Mouse (Mus musculus) lung, embryonic 15.5 days (tissue): ENCODE measurements around the gene Gfy. TPM values are rescaled to one million over a fixed set of nuclear protein-coding genes. Genes with fewer than 3 reads are reported as not detected.

ENCODE experiments used
- ATAC-seq: fragments of 200-750 bp; cut with Nextera tagmentation; 2 replicates; pipeline ENCODE4 v1.8.0; 2017; ENCODE audit warnings: moderate number of reproducible peaks, borderline replicate concordance; ENCODE audit not compliant: low FRiP score, low TSS enrichment; ENCODE audit errors: extremely low read depth
- H3K27ac ChIP-seq: fragments of 300-500 bp; sonication (generic); 2 replicates; pipeline ENCODE4 v1.5.1; 2015; ENCODE audit warnings: moderate library complexity, mild to moderate bottlenecking, inconsistent platforms
- H3K27me3 ChIP-seq: fragments of 300-500 bp; sonication (generic); 2 replicates; pipeline ENCODE4 v1.6.1; 2015; ENCODE audit warnings: inconsistent platforms
- H3K36me3 ChIP-seq: fragments of 300-500 bp; sonication (generic); 2 replicates; pipeline ENCODE4 v1.6.1; 2015; ENCODE audit warnings: inconsistent platforms
- H3K4me1 ChIP-seq: fragments of 300-500 bp; sonication (generic); 2 replicates; pipeline ENCODE4 v1.6.1; 2015; ENCODE audit warnings: inconsistent platforms
- H3K4me2 ChIP-seq: fragments of 300-500 bp; sonication (generic); 2 replicates; pipeline ENCODE4 v1.6.1; 2015; ENCODE audit warnings: inconsistent platforms, mild to moderate bottlenecking, moderate library complexity
- H3K4me3 ChIP-seq: fragments of 300-500 bp; sonication (generic); 2 replicates; pipeline ENCODE4 v1.5.1; 2015; ENCODE audit warnings: mild to moderate bottlenecking, inconsistent platforms
- H3K9ac ChIP-seq: fragments of 300-500 bp; sonication (generic); 2 replicates; pipeline ENCODE4 v1.6.1; 2015; ENCODE audit warnings: inconsistent platforms
- H3K9me3 ChIP-seq: fragments of 300-500 bp; sonication (generic); 2 replicates; pipeline ENCODE4 v1.6.1; 2016; ENCODE audit warnings: inconsistent platforms
- WGBS: fragments of 180-500 bp; shearing (Covaris S2); methylation state at CpG from one replicate; pipeline ENCODE4 v1.1.7; 2015; 5-methylcytosine and 5-hydroxymethylcytosine counted together
- microRNA-seq: library from miRNA; unstranded; fragments of <30 nt; microRNA quantifications from one replicate; pipeline ENCODE4, GENCODE M21; 2016
- polyA plus RNA-seq: library from polyadenylated mRNA; unstranded; fragments of >200 nt; fragmentation: Nextera tagmentation; extraction: Ambion mirVana; gene quantifications from 2 replicates; pipeline ENCODE4 v1.2.1, GENCODE M21; 2015

Gene Gfy
- polyA plus RNA-seq, 1 experiment from 2014 or later: not detected

GRCm38 (mm10) chr7:45129776-45130512, 49.4 kb downstream of the Gfy start:
- Histone ChIP-seq H3K9ac (peak overlapping the region; percentile 52), H3K27me3 (no peaks in the 10 kb centered on the region), H3K36me3 (peaks cover 23% of the 10 kb centered on the region), H3K4me2 (peak overlapping the region; percentile 61), H3K4me3 (peak overlapping the region; percentile 48), H3K27ac (peak overlapping the region; percentile 70), H3K4me1 (peaks cover 37% of the 10 kb centered on the region), H3K9me3 (no peaks in the 10 kb centered on the region)
- WGBS: 50% methylated on average over 15 of the region's 15 CpGs
- ATAC-seq: no peak

GRCm38 (mm10) chr7:45129318-45129717, 50.1 kb downstream of the Gfy start:
- Histone ChIP-seq H3K9ac (peak overlapping the region; percentile 52), H3K4me1 (peaks cover 37% of the 10 kb centered on the region), H3K9me3 (no peaks in the 10 kb centered on the region), H3K4me3 (peak overlapping the region; percentile 48), H3K36me3 (peaks cover 25% of the 10 kb centered on the region), H3K4me2 (peak overlapping the region; percentile 61), H3K27me3 (no peaks in the 10 kb centered on the region), H3K27ac (peak overlapping the region; percentile 70)
- ATAC-seq: 0 out of 2 replicates have a peak, but pooled peaks have one; percentile 0
- under 1% methylated on average over 17 of the region's 17 CpGs for WGBS

GRCm38 (mm10) chr7:45128624-45129246, 50.6 kb downstream of the Gfy start, which contains the start of gene Rpl13a:
TSS of gene Rpl13a (minus strand) at chr7:45128761.
- peak; percentile 93 for ATAC-seq
- Histone ChIP-seq H3K4me2 (peak within 1 kb of the TSS; percentile 81), H3K9ac (peak within 1 kb of the TSS; percentile 99), H3K27me3 (no peaks in the 10 kb centered on the region), H3K4me3 (peak within 1 kb of the TSS; percentile 90), H3K9me3 (no peaks in the 10 kb centered on the region), H3K27ac (peak within 1 kb of the TSS; percentile 88), H3K4me1 (peaks cover 37% of the 10 kb centered on the region), H3K36me3 (peaks cover 25% of the 10 kb centered on the region)
- under 1% methylated on average over 48 of the region's 48 CpGs for WGBS

GRCm38 (mm10) chr7:45127700-45128224, 51.6 kb downstream of the Gfy start:
- Histone ChIP-seq H3K9ac (peak overlapping the region; percentile 99), H3K9me3 (no peaks in the 10 kb centered on the region), H3K36me3 (peaks cover 28% of the 10 kb centered on the region), H3K4me3 (peak overlapping the region; percentile 90), H3K4me2 (peak overlapping the region; percentile 81), H3K27ac (peak overlapping the region; percentile 88), H3K27me3 (no peaks in the 10 kb centered on the region), H3K4me1 (peaks cover 43% of the 10 kb centered on the region)
- no peak for ATAC-seq
- WGBS: 2% methylated on average over 6 of the region's 6 CpGs

- H3K9me3 ChIP-seq: no peaks in the 10 kb centered on the region
- no peak for ATAC-seq
- H3K4me1 ChIP-seq: peaks cover 49% of the 10 kb centered on the region
- H3K4me3 ChIP-seq: peak overlapping the region; percentile 90
- peaks cover 35% of the 10 kb centered on the region for H3K36me3 ChIP-seq
- H3K4me2 ChIP-seq: peak overlapping the region; percentile 81
- H3K9ac ChIP-seq: peak overlapping the region; percentile 99
- H3K27ac ChIP-seq: peak overlapping the region; percentile 88
- 21% methylated on average over 21 of the region's 21 CpGs for WGBS
- H3K27me3 ChIP-seq: no peaks in the 10 kb centered on the region
Measured at GRCm38 (mm10) chr7:45126844-45127699, 52.3 kb downstream of the Gfy start.

Small RNA genes within 50 kb of the gene (microRNA-seq; reads per million reads assigned to microRNA genes)
- gene Mir5121 (8.3 reads per million, percentile 27 among the genes with 10 or more reads in this experiment), gene Mir7055 (not detected)

Other genes starting within 250 kb of the Gfy start
- 0.09 and 0.15 TPM in 2 replicates for gene Tsks, start 236.4 kb downstream of the Gfy start, polyA plus RNA-seq
- 14.5 and 15.0 TPM in 2 replicates for gene Cpt1c, start 204.7 kb downstream of the Gfy start, polyA plus RNA-seq
- 545 and 586 TPM in 2 replicates for gene Prmt1, start 193.0 kb downstream of the Gfy start, polyA plus RNA-seq
- 88.1 and 92.6 TPM in 2 replicates for gene Irf3, start 181.9 kb downstream of the Gfy start, polyA plus RNA-seq
- gene Bcl2l12, start 180.9 kb downstream of the Gfy start, polyA plus RNA-seq: 66.3 and 66.7 TPM in 2 replicates
- 35.5 and 36.5 TPM in 2 replicates for gene Scaf1, start 163.2 kb downstream of the Gfy start, polyA plus RNA-seq
- 49.7 and 50.4 TPM in 2 replicates for gene Rras, start 161.6 kb downstream of the Gfy start, polyA plus RNA-seq
- 10.9 and 11.1 TPM in 2 replicates for gene Prr12, start 126.7 kb downstream of the Gfy start, polyA plus RNA-seq
- gene Nosip, start 117.1 kb downstream of the Gfy start, polyA plus RNA-seq: 74.9 and 75.1 TPM in 2 replicates
- gene Prrg2, start 116.9 kb downstream of the Gfy start, polyA plus RNA-seq: 23.1 and 24.2 TPM in 2 replicates
- gene Rcn3, start 87.3 kb downstream of the Gfy start, polyA plus RNA-seq: 353 and 358 TPM in 2 replicates
- gene Fcgrt, start 75.7 kb downstream of the Gfy start, polyA plus RNA-seq: 73.6 and 83.1 TPM in 2 replicates
- gene Rps11, start 55.1 kb downstream of the Gfy start, polyA plus RNA-seq: 1,432 and 1,559 TPM in 2 replicates
- gene Rpl13a, start 50.8 kb downstream of the Gfy start, polyA plus RNA-seq: 1,187 and 1,308 TPM in 2 replicates
- 0.19 and 0.20 TPM in 2 replicates for gene Gm45713, start 43.3 kb downstream of the Gfy start, polyA plus RNA-seq
- 1.5 and 8.3 TPM in 2 replicates for gene Flt3l, start 43.1 kb downstream of the Gfy start, polyA plus RNA-seq
- 100 and 103 TPM in 2 replicates for gene Pih1d1, start 25.3 kb downstream of the Gfy start, polyA plus RNA-seq
- 54.8 and 56.8 TPM in 2 replicates for gene Aldh16a1, start 25.0 kb downstream of the Gfy start, polyA plus RNA-seq
- gene Slc17a7, start 15.6 kb downstream of the Gfy start, polyA plus RNA-seq: 0.33 and 0.55 TPM in 2 replicates
- not detected in 2 replicates for gene Pth2, start 1.4 kb upstream of the Gfy start, polyA plus RNA-seq
- gene Ccdc155, start 25.3 kb upstream of the Gfy start, polyA plus RNA-seq: 0.75 and 1.1 TPM in 2 replicates
- gene Dkkl1, start 32.6 kb upstream of the Gfy start, polyA plus RNA-seq: 0.54 and 1.1 TPM in 2 replicates
- gene Tead2, start 36.2 kb upstream of the Gfy start, polyA plus RNA-seq: 180 and 183 TPM in 2 replicates
- gene Cd37, start 59.5 kb upstream of the Gfy start, polyA plus RNA-seq: 3.1 and 3.8 TPM in 2 replicates
- 0.16 TPM in 1 of 2 replicates, not detected in the other for gene Slc6a16, start 61.5 kb upstream of the Gfy start, polyA plus RNA-seq
- gene Slc6a21, start 97.9 kb upstream of the Gfy start, polyA plus RNA-seq: 0.09 TPM in 1 of 2 replicates, not detected in the other
- 19.1 and 20.0 TPM in 2 replicates for gene Trpm4, start 154.2 kb upstream of the Gfy start, polyA plus RNA-seq
- gene Hrc, start 155.7 kb upstream of the Gfy start, polyA plus RNA-seq: 1.7 and 2.3 TPM in 2 replicates
- gene Ppfia3, start 187.4 kb upstream of the Gfy start, polyA plus RNA-seq: 3.1 TPM in 2 replicates
- gene Lin7b, start 191.0 kb upstream of the Gfy start, polyA plus RNA-seq: 0.60 and 0.92 TPM in 2 replicates
- gene Snrnp70, start 216.2 kb upstream of the Gfy start, polyA plus RNA-seq: 224 and 229 TPM in 2 replicates
- not detected in 2 replicates for gene Kcna7, start 226.1 kb upstream of the Gfy start, polyA plus RNA-seq
- gene Ntf5, start 234.1 kb upstream of the Gfy start, polyA plus RNA-seq: 3.5 TPM in 2 replicates
- 0.25 and 0.70 TPM in 2 replicates for gene Lhb, start 241.3 kb upstream of the Gfy start, polyA plus RNA-seq